Mouse (Mus musculus) ES-Bruce4 (cell line): Measurements from ENCODE around the gene Nob1.

ENCODE experiments used
- CTCF ChIP-seq: IDR thresholded peaks from one replicate; pipeline ENCODE4 v1.8.1; 2011; ENCODE audit warnings: low read depth, low read length
- EP300 ChIP-seq: IDR thresholded peaks from 2 replicates; pipeline ENCODE4 v1.6.1; 2011; ENCODE audit warnings: low read depth, low read length; ENCODE audit not compliant: insufficient read depth
- POLR2A ChIP-seq: IDR thresholded peaks from one replicate; pipeline ENCODE4 v1.8.1; 2011; ENCODE audit warnings: low read length; ENCODE audit not compliant: insufficient read depth

GRCm38 (mm10) chr8:107380734-107381133, 44.1 kb downstream of the Nob1 start:
- TF ChIP-seq EP300 (no peak), CTCF (no peak), POLR2A (no peak)
